Mouse (Mus musculus): ENCODE measurements at regions not wholly inside any gene's neighbourhood (a gene's known extent, or its start where the extent isn't known, plus 50 kb on each side); places are given as distances from the start of the nearest gene placed in this dataset.
A peak's percentile ranks its signal among the peaks of the same experiment; 100 is the strongest.

DNA sequence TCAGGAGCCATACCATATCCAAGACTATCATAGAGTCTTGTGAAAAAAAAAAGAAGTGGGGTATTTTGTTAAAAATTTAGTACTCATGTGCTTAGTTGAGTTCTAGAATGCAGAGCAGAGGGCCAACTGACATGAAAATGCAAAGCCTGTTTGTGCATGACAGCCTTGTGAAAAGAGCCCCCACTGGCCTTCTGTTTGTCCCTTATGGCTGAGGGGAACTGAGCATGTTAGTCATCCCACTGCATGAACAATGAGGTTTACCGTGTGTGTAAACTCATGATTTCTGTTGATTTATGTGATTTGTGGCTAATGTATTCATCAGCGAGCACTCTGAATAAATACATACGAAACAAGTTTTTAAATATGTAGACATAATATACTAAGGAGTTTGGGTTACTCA lies 266.1 kb upstream of the Nox3 start:
- DNase-seq (ENCODE audit: low spot score): no peak

DNA sequence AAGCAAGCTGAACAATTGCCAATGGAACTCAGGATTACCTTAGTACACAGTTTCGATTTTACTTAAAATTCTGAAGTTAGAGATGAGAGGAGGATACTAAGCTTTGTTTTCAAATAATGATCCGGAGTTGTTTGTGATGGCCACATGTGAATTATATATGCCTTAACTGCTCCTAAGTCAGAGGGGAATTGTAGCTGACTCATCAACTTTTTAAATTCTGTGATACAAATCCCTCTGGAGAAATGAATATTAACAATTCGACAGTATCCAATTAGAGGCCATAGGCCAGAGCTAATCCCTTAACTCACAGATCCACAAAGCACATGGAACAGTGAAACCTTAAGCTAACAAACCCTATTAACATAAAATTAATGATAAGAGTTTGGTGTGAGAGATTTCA lies 250.5 kb upstream of the Nox3 start:
- no peak for DNase-seq (ENCODE audit: low spot score)

DNA sequence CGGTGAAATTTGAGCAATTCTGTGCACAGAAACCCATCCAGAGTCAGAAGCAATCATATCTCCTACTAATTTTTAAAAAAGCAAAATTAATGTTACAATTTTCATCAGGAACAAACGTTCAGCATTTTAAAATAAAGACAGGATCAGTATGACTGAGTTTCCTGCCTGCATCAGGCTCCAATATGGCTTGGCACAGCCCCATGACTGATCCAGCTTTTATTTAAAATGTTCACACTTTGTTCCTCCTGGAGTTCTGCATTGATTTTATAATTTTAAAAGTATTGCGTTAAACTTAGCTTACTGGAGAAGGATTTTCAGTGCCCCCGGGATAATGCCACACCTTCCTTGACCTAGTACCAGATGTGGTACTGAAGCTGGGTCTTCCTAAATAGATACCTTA lies 240.3 kb upstream of the Nox3 start:
- DNase-seq (ENCODE audit: low spot score): no peak

DNA sequence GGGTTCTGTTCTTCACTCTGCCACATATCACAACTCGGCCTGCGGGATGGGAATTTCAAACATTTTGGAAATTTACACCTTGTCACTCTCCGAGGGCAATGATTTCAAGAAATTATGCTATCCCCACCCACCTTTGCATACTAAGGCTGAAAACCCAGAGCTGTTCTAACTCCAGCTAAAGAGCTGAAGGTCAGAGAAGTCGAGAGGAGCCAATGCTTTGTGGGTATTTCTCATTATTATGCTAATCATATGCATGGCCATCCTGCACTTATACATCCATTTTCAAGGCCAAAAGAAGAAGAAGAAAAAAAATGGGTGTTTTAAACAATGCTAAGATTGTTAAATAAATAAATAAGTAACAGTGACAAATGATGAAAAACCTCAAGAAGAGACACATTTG lies 237.1 kb upstream of the Nox3 start:
- DNase-seq (ENCODE audit: low spot score): no peak

DNA sequence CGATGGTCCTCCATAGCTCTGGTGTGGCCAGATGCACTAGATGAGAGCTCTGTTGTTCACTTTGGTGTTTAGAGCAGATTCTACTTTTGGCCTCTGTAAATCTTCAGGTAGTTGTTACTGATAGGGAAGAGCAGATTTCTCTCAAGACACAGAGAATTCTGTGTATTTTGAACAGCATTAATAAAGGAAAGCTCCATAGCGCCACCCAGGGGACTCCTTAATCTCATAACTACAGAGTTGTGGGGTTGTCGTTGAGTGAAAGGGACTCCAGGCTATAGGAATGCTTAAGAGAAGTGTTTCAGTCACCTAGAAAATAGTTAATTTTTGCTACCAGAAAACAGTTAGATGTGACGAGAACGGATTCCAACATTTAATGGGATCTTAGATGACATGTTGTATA lies 236.0 kb upstream of the Nox3 start:
- DNase-seq (ENCODE audit: low spot score): no peak

DNA sequence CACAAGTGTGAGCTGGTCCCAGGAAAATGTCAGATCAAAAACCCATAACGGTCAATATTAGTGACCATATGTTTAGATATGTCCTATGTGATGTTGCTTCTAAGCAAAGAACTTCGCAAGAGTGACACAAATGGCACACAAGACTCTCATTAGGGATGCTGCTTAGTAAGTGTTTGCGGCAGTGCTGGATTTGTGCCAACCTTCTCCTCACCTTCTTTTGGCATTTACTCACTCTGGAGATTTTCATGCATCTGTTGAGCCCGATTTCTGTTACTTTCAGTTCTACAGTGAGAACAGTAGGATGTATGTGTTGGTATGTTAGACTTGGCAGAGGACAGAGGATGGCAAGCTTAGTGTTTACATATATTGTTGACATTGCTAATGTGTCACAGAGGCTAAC lies 231.0 kb upstream of the Nox3 start:
- no peak for DNase-seq (ENCODE audit: low spot score)

DNA sequence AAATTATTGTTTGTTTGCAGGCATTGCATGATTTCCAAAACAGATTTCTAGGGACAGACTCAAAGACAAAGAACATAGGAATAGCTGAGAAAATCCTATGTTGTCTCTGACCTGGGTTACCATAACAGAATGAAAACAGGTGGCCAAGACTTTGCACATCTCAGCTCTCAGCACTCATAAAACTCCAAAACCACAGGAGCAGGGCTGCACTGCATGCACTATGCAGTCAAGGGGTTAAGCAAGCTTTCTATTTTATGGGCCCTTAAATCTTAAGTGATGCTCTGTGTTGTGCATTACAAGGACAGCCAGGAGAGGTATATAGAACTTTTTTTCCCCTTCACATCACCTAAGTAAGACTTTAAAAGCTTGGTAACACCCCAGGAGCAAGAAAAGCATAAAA lies 224.2 kb upstream of the Nox3 start:
- no peak for DNase-seq (ENCODE audit: low spot score)

DNA sequence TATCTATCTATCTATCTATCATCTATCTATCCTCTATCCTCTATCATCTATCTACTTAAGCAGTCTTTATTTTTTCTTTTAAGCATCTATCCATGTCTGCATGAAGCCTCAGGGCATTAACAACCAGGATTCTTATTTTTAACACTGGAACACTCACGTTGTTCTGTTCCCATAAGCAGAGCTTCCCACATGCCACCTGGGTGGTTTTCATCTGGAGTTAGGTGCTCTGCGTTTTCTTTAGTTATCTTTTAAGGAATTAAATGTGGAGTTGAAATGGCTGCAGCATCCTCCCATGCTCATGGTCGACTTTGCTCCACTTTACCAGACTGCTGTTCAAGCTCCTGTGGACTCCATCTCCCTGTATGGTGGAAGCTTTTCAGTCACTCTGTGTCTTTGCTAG lies 196.8 kb upstream of the Nox3 start:
- no peak for DNase-seq (ENCODE audit: low spot score)

DNA sequence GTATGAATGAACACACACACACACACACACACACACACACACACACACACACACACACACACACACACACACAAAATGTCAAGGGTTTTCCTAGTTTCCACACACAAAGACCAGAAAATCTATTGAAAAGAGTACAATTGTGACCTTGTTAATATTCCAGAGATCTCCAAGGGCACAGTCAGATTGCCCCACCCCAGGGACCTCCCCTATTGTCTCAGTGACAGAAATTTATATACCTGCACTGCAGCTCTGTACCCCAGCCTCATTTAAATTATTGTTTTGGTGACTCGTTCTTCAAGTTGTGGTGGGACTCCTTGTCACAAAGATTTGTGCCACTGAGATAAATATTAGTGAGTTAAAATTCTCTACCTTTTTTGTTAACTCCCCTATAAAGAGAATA lies 187.1 kb upstream of the Nox3 start:
- DNase-seq (ENCODE audit: low spot score): no peak

DNA sequence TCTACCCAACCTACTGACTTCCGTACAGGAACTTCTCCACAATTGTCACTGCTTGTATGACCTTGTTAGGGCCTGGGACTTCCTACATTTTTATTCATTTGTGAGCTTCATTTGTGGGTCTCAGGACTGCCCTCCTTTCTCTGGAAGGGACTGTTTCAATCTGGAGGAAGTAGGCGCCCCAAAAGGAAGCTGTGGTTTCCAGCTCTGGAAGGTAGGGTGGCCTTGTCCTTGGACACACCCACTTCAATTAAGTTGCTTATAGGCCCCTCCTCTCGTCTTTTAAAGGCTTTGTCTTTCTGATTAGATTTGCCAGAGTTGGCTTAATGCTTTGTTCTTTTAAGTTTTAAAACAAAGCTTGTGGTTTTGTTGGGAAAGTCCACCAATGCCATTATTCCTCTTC lies 183.0 kb upstream of the Nox3 start:
- DNase-seq (ENCODE audit: low spot score): no peak

DNA sequence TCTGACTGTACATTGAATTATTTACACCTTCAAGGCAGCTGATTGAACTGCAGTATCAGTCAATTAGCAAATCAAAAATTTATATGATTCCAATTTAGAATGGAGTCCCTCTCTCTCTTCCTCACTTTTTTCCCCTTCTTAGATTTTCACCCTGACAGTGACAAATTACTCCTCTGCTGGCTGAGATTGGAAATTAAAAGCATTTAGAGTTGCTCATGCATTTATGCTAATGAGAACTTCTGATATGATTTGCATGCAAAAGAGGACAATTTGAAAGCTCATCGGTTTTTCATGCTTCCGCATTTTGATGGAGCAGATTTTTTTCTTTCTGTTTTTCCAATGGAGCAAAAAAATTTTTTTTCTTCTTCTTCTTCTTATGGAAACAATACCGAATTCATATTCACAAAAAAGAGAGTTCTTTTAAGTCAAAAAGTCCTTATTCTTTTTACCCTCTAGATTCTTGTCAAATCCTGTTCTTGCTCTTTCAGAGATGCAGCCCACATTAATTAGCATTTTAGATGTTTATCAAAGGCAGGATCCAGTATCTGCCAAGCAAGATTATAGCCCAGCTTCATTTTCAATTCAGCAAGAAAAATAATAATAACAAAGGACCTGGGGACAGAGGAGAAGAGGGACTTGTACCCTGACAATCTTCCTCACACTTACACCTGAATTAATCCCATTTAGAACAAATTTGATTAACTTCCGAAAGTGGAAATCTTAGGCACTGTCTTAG lies 173.6 kb upstream of the Nox3 start:
- DNase-seq (ENCODE audit: low spot score): no peak

DNA sequence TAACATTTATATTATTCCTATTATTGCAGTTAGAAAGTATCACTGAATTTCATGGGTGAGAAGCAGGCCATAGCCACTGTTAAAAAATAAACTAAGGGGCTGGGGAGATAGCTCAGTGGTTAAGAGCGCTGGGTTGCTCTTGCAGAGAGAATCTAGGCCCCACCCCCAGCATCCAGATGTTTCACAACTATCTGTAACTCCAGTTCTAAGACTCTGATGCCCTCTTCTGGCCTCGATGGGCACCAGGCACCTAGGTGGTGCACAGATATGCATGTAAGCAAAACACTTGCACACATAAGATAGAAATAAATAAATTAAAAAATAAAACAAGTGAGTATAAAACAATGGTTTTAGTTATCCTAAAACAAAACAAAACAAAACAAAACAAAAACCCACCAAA lies 166.3 kb upstream of the Nox3 start:
- peak; percentile 5 for DNase-seq (ENCODE audit: low spot score)

DNA sequence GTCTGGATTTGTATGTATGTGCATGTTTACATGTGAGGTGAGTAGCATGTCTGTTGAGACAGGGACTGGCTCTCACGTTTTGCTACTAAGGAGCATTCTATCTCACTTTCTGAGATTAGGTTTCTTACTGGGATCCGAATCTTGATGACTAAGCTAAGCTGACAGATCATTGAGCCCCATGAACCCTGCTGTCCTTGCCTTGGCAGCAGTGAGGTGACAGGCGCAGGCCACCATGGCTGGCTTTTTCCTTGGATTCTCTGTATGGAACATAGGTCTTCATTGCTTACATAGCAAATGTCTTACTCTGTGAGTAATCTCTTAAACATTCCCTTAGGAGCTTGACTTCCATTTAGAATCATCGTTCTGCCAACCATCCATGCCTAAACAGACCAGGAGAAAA lies 140.3 kb upstream of the Nox3 start:
- no peak for DNase-seq (ENCODE audit: low spot score)

DNA sequence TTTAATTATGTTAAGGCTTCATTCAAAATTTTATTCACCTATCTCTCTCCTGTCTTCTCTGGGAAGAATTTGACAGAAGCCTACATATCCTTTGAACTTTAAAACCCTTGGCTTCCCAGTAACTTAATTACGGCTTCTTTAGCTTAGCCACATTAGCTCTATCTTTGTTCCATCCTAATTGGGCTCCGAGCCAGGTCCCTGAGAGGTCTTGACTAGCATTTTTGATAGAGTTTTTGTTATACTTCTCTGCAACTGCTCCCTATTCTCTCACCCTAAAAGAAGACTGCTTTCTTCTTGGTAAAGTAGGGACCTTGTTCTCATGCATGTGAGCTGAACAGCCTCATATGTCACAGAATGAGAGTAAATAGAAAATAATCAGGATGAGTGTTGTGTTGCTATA lies 115.1 kb upstream of the Nox3 start:
- no peak for DNase-seq (ENCODE audit: low spot score)

DNA sequence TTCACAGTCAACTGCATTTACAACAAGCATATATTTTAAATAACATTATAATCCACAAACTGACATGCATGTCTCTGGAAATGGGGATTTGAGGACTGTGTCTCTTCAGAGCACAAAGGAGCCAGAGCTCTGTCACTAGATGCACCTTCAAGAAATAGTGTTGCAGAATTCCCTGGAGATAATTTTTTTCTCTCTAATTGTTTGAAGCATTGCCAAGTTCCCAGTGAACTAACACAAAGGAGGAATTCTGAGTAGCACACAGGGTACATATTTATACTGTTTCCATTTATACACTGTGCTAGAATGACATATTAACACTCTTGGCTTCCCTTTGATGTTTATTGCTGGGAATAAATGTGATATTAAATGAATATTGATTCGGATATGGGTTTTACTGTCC lies 107.4 kb upstream of the Nox3 start:
- no peak for DNase-seq (ENCODE audit: low spot score)

DNA sequence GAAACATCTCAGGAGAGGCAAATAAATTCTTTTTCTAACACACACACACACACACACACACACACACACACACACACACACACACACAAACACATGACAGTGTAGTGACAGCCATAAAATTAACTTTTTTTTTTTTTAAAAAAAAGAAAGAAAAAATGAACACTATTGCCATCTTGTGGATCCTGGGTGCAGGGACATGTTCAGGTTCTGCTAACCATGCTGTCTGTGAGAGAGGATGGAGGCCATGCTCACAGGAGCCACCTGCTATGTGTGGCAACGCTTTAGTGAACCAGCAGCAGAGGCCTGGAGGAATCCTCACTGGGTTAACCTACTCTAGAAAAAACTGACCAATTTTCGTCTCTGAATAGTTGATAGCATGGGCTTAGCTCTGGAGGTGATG lies 96.5 kb upstream of the Nox3 start:
- no peak for DNase-seq (ENCODE audit: low spot score)

DNA sequence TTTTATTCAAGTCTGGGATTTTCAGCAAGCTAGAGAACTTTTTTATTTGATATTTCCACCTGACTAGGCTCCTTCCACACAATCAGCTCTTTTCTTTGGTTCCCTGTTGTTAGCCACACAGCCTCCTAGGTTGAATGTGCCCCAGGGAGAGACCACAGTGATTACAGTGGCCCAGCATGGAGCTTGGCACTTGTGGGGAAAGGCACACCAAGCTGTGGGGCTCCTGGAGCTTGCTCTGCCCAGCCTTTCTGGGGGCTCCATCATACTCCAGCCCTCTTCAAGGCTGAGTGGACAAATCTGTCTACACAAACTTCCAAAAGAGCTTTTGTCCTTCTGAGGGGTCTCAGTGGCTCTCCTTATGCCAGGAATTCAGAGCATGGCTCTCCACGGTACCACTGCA lies 86.1 kb upstream of the Nox3 start:
- DNase-seq (ENCODE audit: low spot score): no peak

DNA sequence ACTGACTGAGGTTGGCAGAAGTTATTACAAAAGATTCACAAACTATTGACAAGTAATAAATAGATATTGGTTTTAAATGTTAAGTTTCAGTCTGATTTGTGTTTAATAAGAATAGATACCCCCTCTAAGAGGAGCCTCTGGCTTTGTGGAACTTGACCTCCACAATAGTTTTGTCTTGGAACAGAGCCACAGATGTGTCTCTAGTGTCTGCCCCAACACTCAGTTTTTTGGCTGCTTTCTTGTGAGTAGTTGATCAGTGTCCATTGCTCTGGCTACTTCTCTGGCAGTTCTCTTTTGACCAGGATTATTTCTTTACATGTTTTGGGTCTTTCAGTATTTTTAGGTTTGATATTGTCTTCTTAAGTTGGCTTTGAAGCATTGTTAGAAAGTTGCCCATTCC lies 81.6 kb upstream of the Nox3 start:
- DNase-seq (ENCODE audit: low spot score): no peak

DNA sequence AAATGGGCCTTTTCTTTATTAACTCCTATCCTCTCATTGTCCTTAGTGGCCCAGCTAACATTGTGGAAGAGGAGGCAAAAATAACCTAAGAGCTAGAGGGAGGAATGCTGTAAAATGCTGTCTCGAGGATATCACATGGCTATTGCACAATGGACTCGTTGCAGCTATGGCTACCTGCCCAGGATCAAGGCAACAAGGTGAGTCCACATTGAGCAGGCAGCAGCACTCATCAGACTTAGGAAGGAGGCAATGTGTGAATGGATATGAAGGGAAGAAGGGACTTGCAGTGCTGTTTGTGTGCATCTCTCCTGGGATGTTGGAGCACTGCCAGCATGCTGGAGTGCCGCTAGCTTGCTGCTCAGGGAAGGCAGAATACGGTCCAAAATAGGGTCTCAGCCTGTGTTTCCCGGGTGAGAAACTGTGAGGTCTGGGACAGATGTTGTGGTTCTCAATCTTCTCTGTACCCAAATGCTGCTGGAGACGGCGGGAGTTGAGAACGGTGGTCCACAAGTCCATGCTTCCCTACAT lies 51.8 kb upstream of the Nox3 start:
- DNase-seq (ENCODE audit: low spot score): peak; percentile 35

All from ovary, postnatal 36 days (tissue).